Mouse (Mus musculus): ENCODE results near the gene Abhd12b. TPM values are rescaled to one million over a fixed set of nuclear protein-coding genes. Genes with fewer than 3 reads are reported as not detected.
"Not testable (repeated sequence)": the region's sequence is repeated elsewhere in the genome, so short reads cannot be mapped to it uniquely, and the experiment has no call there.

The Abhd12b gene
- polyA plus RNA-seq, 2 experiments, result 0.04 TPM; not detected in 1

DNA sequence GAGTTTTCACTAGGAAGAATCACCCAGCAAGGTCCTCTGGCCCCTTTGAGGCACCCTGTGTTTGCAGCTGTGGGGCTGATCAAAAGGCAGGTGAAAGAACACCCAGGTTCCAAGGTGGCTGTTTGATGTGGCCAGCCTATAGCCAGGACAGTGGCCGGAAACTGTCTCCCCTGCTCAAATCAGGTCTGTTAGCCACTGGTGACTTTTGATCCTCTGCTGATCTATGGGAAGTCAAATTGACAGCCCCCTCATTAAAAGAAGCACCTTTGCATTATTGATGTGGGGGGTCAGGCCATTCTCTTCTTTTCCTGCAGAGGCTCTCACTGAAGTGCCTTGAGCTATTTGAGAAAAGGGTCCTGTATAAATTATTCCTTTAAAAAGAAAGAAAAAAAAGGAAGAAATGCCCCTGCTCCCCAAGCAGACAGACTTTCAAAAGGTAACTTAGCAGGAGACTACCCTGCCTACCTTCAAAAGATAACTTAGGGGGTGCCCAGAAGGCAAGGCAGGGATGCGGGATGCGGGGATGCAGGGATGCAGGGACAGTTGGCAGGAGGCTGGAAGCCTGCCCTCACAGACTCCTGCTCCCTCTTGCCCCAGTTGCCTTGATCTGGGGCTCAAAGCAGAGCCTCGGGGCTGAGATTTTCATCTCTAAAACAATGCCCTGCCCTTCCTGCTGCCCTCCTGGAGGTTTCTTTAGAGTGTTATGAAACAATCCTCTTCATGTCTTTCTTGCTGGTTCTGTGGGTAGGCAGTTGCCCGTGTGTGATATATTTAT lies 3.5 kb downstream of the Abhd12b start:
- WGBS, result 40% methylated on average over 5 of the region's 5 CpGs
- H3K9ac ChIP-seq (ENCODE audit: low read depth, low read length, severe bottlenecking), result no peak overlapping the region
- H3K9me3 ChIP-seq (ENCODE audit: control insufficient read depth, low read length), result no peaks in the 10 kb centered on the region
- H3K27me3 ChIP-seq (ENCODE audit: control insufficient read depth, insufficient read depth, low read length), result no peaks in the 10 kb centered on the region
- H3K4me2 ChIP-seq (replicated peaks; ENCODE audit: low read depth, low read length, severe bottlenecking), result no peak overlapping the region
- ATAC-seq (ENCODE audit: low FRiP score, low read depth), result no peak
- DNase-seq (ENCODE audit: low spot score), result no peak
- H3K4me3 ChIP-seq (replicated peaks; ENCODE audit: low read length), result no peak overlapping the region
- H3K27ac ChIP-seq (replicated peaks; ENCODE audit: low read depth, low read length), result no peak overlapping the region
- no peaks in the 10 kb centered on the region for H3K36me3 ChIP-seq (ENCODE audit: control insufficient read depth, insufficient read depth, low read length)
- no peak for TF ChIP-seq POLR2A (IDR thresholded peaks at IDR 0.05; ENCODE audit: borderline replicate concordance, extremely low read depth, insufficient read depth, insufficient read length)
- no peaks in the 10 kb centered on the region; the same call in 1 of the 2 replicates for H3K4me1 ChIP-seq (ENCODE audit: control insufficient read depth, insufficient read depth, low read length)

DNA sequence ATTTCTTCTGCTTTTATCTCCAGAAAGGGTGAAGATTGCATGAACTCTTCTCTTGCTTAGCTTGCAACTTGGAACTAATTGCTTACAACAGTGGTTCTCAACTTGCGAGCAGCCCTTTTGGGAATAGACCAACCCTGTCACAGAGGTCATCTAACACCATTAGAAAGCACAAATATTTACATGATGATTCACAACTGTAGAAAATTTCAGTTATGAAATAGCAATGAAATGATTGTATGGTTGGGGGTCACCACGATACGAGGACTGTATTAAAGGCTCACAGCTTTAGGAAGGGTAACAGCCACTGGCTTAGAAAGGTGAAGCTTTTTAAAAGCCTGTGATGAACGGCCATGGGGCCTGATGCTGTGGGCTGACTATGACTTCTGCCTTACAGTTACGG lies 7.1 kb downstream of the Abhd12b start:
- no peak overlapping the region for H3K4me3 ChIP-seq (replicated peaks; ENCODE audit: low read length)
- H3K9me3 ChIP-seq (ENCODE audit: control insufficient read depth, low read length), result no peaks in the 10 kb centered on the region
- no peak for DNase-seq (ENCODE audit: low spot score)
- H3K4me1 ChIP-seq (ENCODE audit: control insufficient read depth, insufficient read depth, low read length), result no peaks in the 10 kb centered on the region; the same call in 1 of the 2 replicates
- no peak overlapping the region for H3K27ac ChIP-seq (replicated peaks; ENCODE audit: low read depth, low read length)
- no peak overlapping the region for H3K9ac ChIP-seq (ENCODE audit: low read depth, low read length, severe bottlenecking)
- ATAC-seq (ENCODE audit: low FRiP score, low read depth), result no peak
- no peak for TF ChIP-seq POLR2A (IDR thresholded peaks at IDR 0.05; ENCODE audit: borderline replicate concordance, extremely low read depth, insufficient read depth, insufficient read length)
- no peak overlapping the region for H3K4me2 ChIP-seq (replicated peaks; ENCODE audit: low read depth, low read length, severe bottlenecking)
- WGBS, result 73% methylated on average over 5 of the region's 5 CpGs
- H3K36me3 ChIP-seq (ENCODE audit: control insufficient read depth, insufficient read depth, low read length), result no peaks in the 10 kb centered on the region
- no peaks in the 10 kb centered on the region for H3K27me3 ChIP-seq (ENCODE audit: control insufficient read depth, insufficient read depth, low read length)

DNA sequence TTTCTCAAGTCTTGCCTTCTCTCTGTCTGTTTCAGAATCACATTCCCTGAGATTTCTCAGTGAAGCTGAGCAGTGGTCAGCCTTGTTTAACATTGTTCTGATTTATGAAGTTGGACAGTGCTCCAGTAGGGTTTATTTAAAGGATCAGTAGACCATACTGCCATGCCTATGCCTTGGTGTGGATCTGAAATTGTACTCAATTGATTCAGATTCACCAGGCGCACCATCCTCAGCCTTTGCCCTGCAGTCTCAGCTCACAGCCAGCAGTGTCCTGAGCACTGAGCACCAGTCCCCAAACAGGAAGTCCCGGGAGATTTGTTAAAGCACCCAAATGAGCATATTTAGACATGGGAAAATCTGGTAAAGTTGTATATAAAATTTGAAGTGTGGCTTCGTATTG lies 10.8 kb downstream of the Abhd12b start:
- TF ChIP-seq POLR2A (IDR thresholded peaks at IDR 0.05; ENCODE audit: borderline replicate concordance, extremely low read depth, insufficient read depth, insufficient read length), result no peak
- Histone ChIP-seq H3K4me1 (ENCODE audit: control insufficient read depth, insufficient read depth, low read length) (no peaks in the 10 kb centered on the region), H3K9me3 (ENCODE audit: control insufficient read depth, low read length) (no peaks in the 10 kb centered on the region), H3K27ac (replicated peaks; ENCODE audit: low read depth, low read length) (no peak overlapping the region), H3K9ac (ENCODE audit: low read depth, low read length, severe bottlenecking) (no peak overlapping the region), H3K27me3 (ENCODE audit: control insufficient read depth, insufficient read depth, low read length) (no peaks in the 10 kb centered on the region), H3K4me3 (replicated peaks; ENCODE audit: low read length) (no peak overlapping the region), H3K36me3 (ENCODE audit: control insufficient read depth, insufficient read depth, low read length) (no peaks in the 10 kb centered on the region), H3K4me2 (replicated peaks; ENCODE audit: low read depth, low read length, severe bottlenecking) (no peak overlapping the region)
- WGBS, result 59% methylated on average over 3 of the region's 3 CpGs
- DNase-seq (ENCODE audit: low spot score), result no peak
- ATAC-seq (ENCODE audit: low FRiP score, low read depth), result no peak

DNA sequence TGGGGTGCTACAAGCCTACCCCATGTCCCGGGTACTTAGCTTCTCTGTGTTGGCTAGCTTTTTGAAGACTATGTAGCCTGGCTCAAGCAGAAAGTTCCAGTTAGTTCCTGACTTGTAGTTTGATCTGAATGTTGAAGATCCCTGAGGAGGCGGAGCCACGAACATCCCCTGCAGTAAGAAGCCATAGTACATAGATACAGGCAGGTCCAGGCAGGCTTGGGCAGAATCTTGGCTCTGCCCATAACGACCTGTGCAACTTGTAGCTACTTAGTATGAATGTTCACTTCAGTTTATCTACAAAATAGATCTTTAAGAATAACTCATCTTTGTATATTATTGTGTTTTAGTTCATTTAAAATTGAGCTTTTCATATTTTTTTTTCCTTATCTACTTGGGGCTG lies 14.0 kb downstream of the Abhd12b start:
- Histone ChIP-seq H3K9me3 (ENCODE audit: control insufficient read depth, low read length) (no peaks in the 10 kb centered on the region), H3K4me1 (ENCODE audit: control insufficient read depth, insufficient read depth, low read length) (no peaks in the 10 kb centered on the region), H3K27ac (replicated peaks; ENCODE audit: low read depth, low read length) (no peak overlapping the region), H3K4me2 (replicated peaks; ENCODE audit: low read depth, low read length, severe bottlenecking) (no peak overlapping the region), H3K9ac (ENCODE audit: low read depth, low read length, severe bottlenecking) (no peak overlapping the region), H3K4me3 (replicated peaks; ENCODE audit: low read length) (no peak overlapping the region), H3K27me3 (ENCODE audit: control insufficient read depth, insufficient read depth, low read length) (no peaks in the 10 kb centered on the region), H3K36me3 (ENCODE audit: control insufficient read depth, insufficient read depth, low read length) (no peaks in the 10 kb centered on the region)
- no peak for ATAC-seq (ENCODE audit: low FRiP score, low read depth)
- no peak for DNase-seq (ENCODE audit: low spot score)
- TF ChIP-seq POLR2A (IDR thresholded peaks at IDR 0.05; ENCODE audit: borderline replicate concordance, extremely low read depth, insufficient read depth, insufficient read length), result no peak
- 81% methylated on average over 4 of the region's 4 CpGs for WGBS

DNA sequence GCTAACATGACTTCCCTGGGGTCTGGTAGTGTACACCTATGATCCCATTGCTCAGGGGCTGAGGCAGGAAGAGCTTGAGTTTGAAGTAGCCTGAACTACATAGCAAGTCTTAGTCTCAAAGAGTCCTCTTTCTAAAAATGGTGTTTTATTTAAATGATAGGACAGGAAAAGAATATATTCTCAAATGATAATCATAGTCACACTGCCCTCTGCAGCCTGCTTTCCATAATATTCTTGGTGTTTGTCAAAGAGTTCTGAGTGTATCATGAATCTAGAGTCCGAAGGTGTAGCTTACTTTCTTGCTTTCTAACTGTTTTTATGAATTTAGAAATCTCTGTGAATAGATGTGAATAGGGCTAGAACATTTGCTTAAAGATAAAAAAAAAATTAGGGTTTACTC lies 16.0 kb downstream of the Abhd12b start:
- no peak for ATAC-seq (ENCODE audit: low FRiP score, low read depth)
- 89% methylated on average over 1 of the region's 1 CpGs for WGBS
- TF ChIP-seq POLR2A (IDR thresholded peaks at IDR 0.05; ENCODE audit: borderline replicate concordance, extremely low read depth, insufficient read depth, insufficient read length), result no peak
- no peak overlapping the region for H3K27ac ChIP-seq (replicated peaks; ENCODE audit: low read depth, low read length)
- no peaks in the 10 kb centered on the region for H3K4me1 ChIP-seq (ENCODE audit: control insufficient read depth, insufficient read depth, low read length)
- no peak overlapping the region for H3K4me3 ChIP-seq (replicated peaks; ENCODE audit: low read length)
- no peak overlapping the region for H3K4me2 ChIP-seq (replicated peaks; ENCODE audit: low read depth, low read length, severe bottlenecking)
- H3K9ac ChIP-seq (ENCODE audit: low read depth, low read length, severe bottlenecking), result no peak overlapping the region
- H3K27me3 ChIP-seq (ENCODE audit: control insufficient read depth, insufficient read depth, low read length), result no peaks in the 10 kb centered on the region
- no peaks in the 10 kb centered on the region for H3K9me3 ChIP-seq (ENCODE audit: control insufficient read depth, low read length)
- no peaks in the 10 kb centered on the region for H3K36me3 ChIP-seq (ENCODE audit: control insufficient read depth, insufficient read depth, low read length)
- no peak for DNase-seq (ENCODE audit: low spot score)

DNA sequence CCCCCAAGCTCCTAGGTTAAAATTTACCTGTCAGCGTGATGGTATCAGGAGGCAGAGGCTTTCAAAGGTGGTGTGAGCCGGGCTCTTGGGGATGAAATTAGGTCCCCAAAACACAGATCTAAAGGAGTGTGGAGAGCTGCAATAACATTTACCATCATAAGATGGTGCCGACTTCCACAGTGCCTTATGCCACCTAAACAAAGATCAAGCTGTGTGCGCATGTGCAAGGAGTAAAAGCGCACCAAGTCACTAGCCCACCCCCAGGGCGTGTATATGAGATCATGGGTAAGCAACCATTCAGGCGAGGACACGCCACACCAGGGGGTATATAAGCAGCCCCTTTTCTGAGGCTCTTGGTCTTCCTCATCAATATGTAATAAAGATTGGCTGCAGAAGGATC lies 29.6 kb downstream of the Abhd12b start:
- not testable (repeated sequence) for H3K27me3 ChIP-seq (ENCODE audit: control insufficient read depth, insufficient read depth, low read length); H3K36me3 ChIP-seq (ENCODE audit: control insufficient read depth, insufficient read depth, low read length); H3K4me1 ChIP-seq (ENCODE audit: control insufficient read depth, insufficient read depth, low read length); H3K27ac ChIP-seq (replicated peaks; ENCODE audit: low read depth, low read length); H3K9me3 ChIP-seq (ENCODE audit: control insufficient read depth, low read length); DNase-seq (ENCODE audit: low spot score); H3K9ac ChIP-seq (ENCODE audit: low read depth, low read length, severe bottlenecking); ATAC-seq (ENCODE audit: low FRiP score, low read depth); H3K4me2 ChIP-seq (replicated peaks; ENCODE audit: low read depth, low read length, severe bottlenecking); H3K4me3 ChIP-seq (replicated peaks; ENCODE audit: low read length)
- WGBS, result 95% methylated on average over 8 of the region's 8 CpGs

All from limb, embryonic 14.5 days (tissue).